Mouse (Mus musculus) heart, adult 2 months (tissue): Measurements from ENCODE around the gene Gm47959.

Source experiments
- CTCF ChIP-seq: fragments of 200-600 bp; IDR thresholded peaks from 2 replicates; pipeline ENCODE4 v1.8.1; 2022; ENCODE audit warnings: antibody characterized with exemption, mild to moderate bottlenecking, moderate library complexity
- EP300 ChIP-seq: fragments of 200-500 bp; IDR thresholded peaks from 2 replicates; pipeline ENCODE4 v1.6.1; 2011; ENCODE audit warnings: low read depth, low read length, control low read depth; ENCODE audit not compliant: insufficient read depth

GRCm38 (mm10) chr1:82987530-82988198 is 12.7 kb upstream of the Gm47959 start:
- TF ChIP-seq CTCF (peak; percentile 86), EP300 (no peak)
